Comparison of ENCODE assay signal across 32 mouse cellular contexts in genomic region chr7:24356081-24356480, GRCm38 (mm10). TPM values are rescaled to one million over a fixed set of nuclear protein-coding genes. Genes with fewer than 3 reads are reported as not detected.
"Had no signal": no experiment of that assay in that cellular context is flagged by ENCODE, and none has a peak within 500 bp of the region (broad histone marks: within the 10 kb centered on the region; RNA-seq: fewer than 3 reads in every experiment).

No protein-coding gene starts in this region.

- H3K27ac ChIP-seq: layer of hippocampus, adult 2 months; left cerebral cortex, adult 2 months; limb, embryonic 12.5 days; limb, embryonic 15.5 days; liver, embryonic 14.5 days; midbrain, embryonic 12.5 days; neural tube, embryonic 13.5 days; stomach, embryonic 15.5 days had no signal

- H3K27me3 ChIP-seq: stomach, embryonic 15.5 days had no signal

- DNase-seq: kidney, adult 18-20 months; kidney, adult 9 months; kidney, postnatal 25 days; layer of hippocampus, adult 9-11 months; left cerebral cortex, postnatal 4 days; liver, postnatal 0 days; lung, embryonic 14.5 days; lung, postnatal 10 days; lung, postnatal 36 days; retina, postnatal 1 day; right cerebral cortex, postnatal 25 days; spleen, adult 18-20 months; thymus, postnatal 4 days had no signal

- ATAC-seq: intestine, embryonic 16.5 days; liver, postnatal 0 days; midbrain, embryonic 16.5 days had no signal

- H3K9me3 ChIP-seq: limb, embryonic 15.5 days; midbrain, embryonic 12.5 days; stomach, embryonic 15.5 days had no signal

- H3K4me1 ChIP-seq: limb, embryonic 12.5 days; limb, embryonic 15.5 days; midbrain, embryonic 12.5 days; neural tube, embryonic 13.5 days; stomach, embryonic 15.5 days had no signal

- H3K4me2 ChIP-seq: limb, embryonic 12.5 days; limb, embryonic 15.5 days; liver, embryonic 11.5 days; lung, embryonic 14.5 days; midbrain, embryonic 12.5 days; neural tube, embryonic 13.5 days; stomach, embryonic 15.5 days had no signal

- H3K4me3 ChIP-seq: layer of hippocampus, adult 2 months; left cerebral cortex, adult 2 months; limb, embryonic 12.5 days; limb, embryonic 15.5 days; midbrain, embryonic 12.5 days; myocyte; neural tube, embryonic 13.5 days; stomach, embryonic 15.5 days had no signal

- H3K36me3 ChIP-seq: limb, embryonic 12.5 days; limb, embryonic 15.5 days; midbrain, embryonic 12.5 days; neural tube, embryonic 13.5 days; stomach, embryonic 15.5 days had no signal

- H3K9ac ChIP-seq: limb, embryonic 12.5 days; limb, embryonic 15.5 days; liver, embryonic 14.5 days; liver, postnatal 0 days; lung, embryonic 14.5 days; midbrain, embryonic 12.5 days; neural tube, embryonic 13.5 days; stomach, embryonic 15.5 days had no signal

RNA-seq across cellular contexts. Expression of gene Lypd5, which starts 7.1 kb away (rescaled TPM):
- total RNA-seq: layer of hippocampus, adult 2 months; layer of hippocampus, postnatal 25 days; left cerebral cortex, adult 2 months; left cerebral cortex, postnatal 4 days; megakaryocyte-erythroid progenitor cell, adult 5-6 weeks; monocyte, adult 5-6 weeks; neutrophil, adult 5-6 weeks had no signal
- polyA plus RNA-seq: intestine, embryonic 16.5 days; kidney, embryonic 16.5 days; limb, embryonic 12.5 days; liver, embryonic 11.5 days; liver, embryonic 14.5 days; lung, embryonic 14.5 days; midbrain, embryonic 12.5 days; midbrain, embryonic 16.5 days; myocyte; neural tube, embryonic 13.5 days had no signal

RNA-seq across cellular contexts. Expression of gene Tescl, which starts 22.3 kb away (rescaled TPM):
- total RNA-seq: layer of hippocampus, adult 2 months; layer of hippocampus, postnatal 25 days; left cerebral cortex, adult 2 months; left cerebral cortex, postnatal 10 days; megakaryocyte-erythroid progenitor cell, adult 5-6 weeks; neutrophil, adult 5-6 weeks had no signal
- polyA plus RNA-seq: intestine, embryonic 16.5 days; limb, embryonic 15.5 days; liver, embryonic 11.5 days; liver, embryonic 14.5 days; liver, postnatal 0 days; lung, embryonic 14.5 days; midbrain, embryonic 12.5 days; stomach, embryonic 15.5 days; thymus, postnatal 0 days had no signal
